Mouse (Mus musculus) stomach, embryonic 14.5 days (tissue): ENCODE measurements around the gene Grik4. TPM values are rescaled to one million over a fixed set of nuclear protein-coding genes. Genes with fewer than 3 reads are reported as not detected.

Experiments used
- ATAC-seq: fragments of 200-750 bp; cut with Nextera tagmentation; 2 replicates; pipeline ENCODE4 v1.8.0; 2017; ENCODE audit warnings: low read depth, moderate TSS enrichment; ENCODE audit not compliant: insufficient number of reproducible peaks, insufficient read depth, low FRiP score
- H3K27ac ChIP-seq: fragments of 300-500 bp; sonication (generic); 2 replicates; pipeline ENCODE4 v1.5.1; 2014; ENCODE audit warnings: mild to moderate bottlenecking, low read length, moderate library complexity, mixed read lengths
- H3K27me3 ChIP-seq: fragments of 300-500 bp; sonication (generic); 2 replicates; pipeline ENCODE4 v1.6.1; 2014; ENCODE audit warnings: low read length, control low read depth, mixed read lengths; ENCODE audit not compliant: control insufficient read depth, insufficient read depth
- H3K36me3 ChIP-seq: fragments of 300-500 bp; sonication (generic); 2 replicates; pipeline ENCODE4 v1.6.1; 2014; ENCODE audit warnings: mild to moderate bottlenecking, control low read depth, low read length, moderate library complexity, mixed read lengths; ENCODE audit not compliant: control insufficient read depth, insufficient read depth
- H3K4me1 ChIP-seq: fragments of 300-500 bp; sonication (generic); 2 replicates; pipeline ENCODE4 v1.6.1; 2014; ENCODE audit warnings: low read length, control low read depth, mixed read lengths; ENCODE audit not compliant: control insufficient read depth, insufficient read depth
- H3K4me2 ChIP-seq: fragments of 300-500 bp; sonication (generic); replicated peaks from 2 replicates; pipeline ENCODE4 v1.6.1; 2014; ENCODE audit warnings: low read depth, low read length, control low read depth
- H3K4me3 ChIP-seq: fragments of 300-500 bp; sonication (generic); 2 replicates; pipeline ENCODE4 v1.5.1; 2014; ENCODE audit warnings: low read depth, low read length, control low read depth
- H3K9ac ChIP-seq: fragments of 300-500 bp; sonication (generic); replicated peaks from 2 replicates; pipeline ENCODE4 v1.6.1; 2014; ENCODE audit warnings: low read depth, mild to moderate bottlenecking, control low read depth, low read length, moderate library complexity, mixed read lengths
- H3K9me3 ChIP-seq: fragments of 300-500 bp; sonication (generic); 2 replicates; pipeline ENCODE4 v1.6.1; 2016; ENCODE audit warnings: low read depth, low read length, control low read depth; ENCODE audit not compliant: control insufficient read depth
- WGBS: fragments of 180-500 bp; shearing (Covaris S2); extraction: QIAGEN DNeasy Blood & Tissue Kit; methylation state at CpG from one replicate; pipeline ENCODE4 v1.1.7; 2014; 5-methylcytosine and 5-hydroxymethylcytosine counted together
- polyA plus RNA-seq: library from polyadenylated mRNA; unstranded; fragments of >200 nt; fragmentation: Nextera tagmentation; extraction: Ambion mirVana; gene quantifications from 2 replicates; pipeline ENCODE4 v1.2.1, GENCODE M21; 2014

Grik4 gene
- polyA plus RNA-seq, 1 experiment from 2014 or later, result 1.4 TPM

DNA sequence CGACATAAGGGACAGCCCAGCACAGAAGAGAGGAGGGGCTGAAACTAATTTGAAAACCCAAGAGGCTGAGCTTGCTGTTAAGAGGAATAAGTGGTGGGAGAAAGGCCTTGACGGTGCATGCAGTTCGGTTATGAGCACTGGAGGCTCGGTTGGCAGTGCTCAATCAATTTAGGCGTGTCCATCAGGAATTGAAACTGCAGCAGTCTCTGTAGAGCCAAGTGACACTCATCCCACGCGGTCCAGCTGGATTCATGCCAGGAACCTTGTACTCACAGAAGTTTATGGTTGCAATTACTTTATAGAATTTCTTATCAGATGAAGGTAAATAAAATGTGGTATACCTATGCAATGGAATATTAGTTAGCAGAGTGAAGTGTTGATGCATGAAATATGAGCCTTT lies 14.1 kb upstream of the Grik4 start:
- Histone ChIP-seq H3K9ac (no peak overlapping the region), H3K4me2 (no peak overlapping the region), H3K4me1 (no peaks in the 10 kb centered on the region), H3K36me3 (no peaks in the 10 kb centered on the region), H3K4me3 (no peak overlapping the region), H3K27me3 (no peaks in the 10 kb centered on the region), H3K9me3 (peaks cover 3% of the 10 kb centered on the region; the same call in 1 of the 2 replicates), H3K27ac (no peak overlapping the region)
- WGBS, result 71% methylated on average over 7 of the region's 7 CpGs
- no peak for ATAC-seq

DNA sequence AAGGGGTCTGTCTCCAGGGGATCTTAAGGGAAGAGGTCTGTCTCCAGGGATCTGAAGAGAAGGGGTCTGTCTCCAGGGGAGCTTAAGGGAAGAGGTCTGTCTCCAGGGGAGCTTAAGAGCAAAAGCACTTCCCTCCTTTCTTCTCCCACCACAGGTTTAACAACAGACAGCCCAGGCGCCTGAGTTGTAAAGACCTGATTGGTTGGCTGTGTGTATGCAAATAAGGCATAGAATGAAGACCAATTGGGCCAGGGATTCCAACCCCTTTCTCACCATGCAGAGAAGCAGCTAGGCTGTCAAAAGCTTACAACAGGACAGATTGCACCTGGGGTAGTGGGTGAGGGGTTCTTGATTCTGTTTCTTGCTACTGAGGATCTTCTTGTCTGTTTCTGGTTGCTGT lies 4.1 kb upstream of the Grik4 start:
- no peak overlapping the region for H3K4me2 ChIP-seq
- 67% methylated on average over 1 of the region's 1 CpGs for WGBS
- no peaks in the 10 kb centered on the region for H3K27me3 ChIP-seq
- H3K36me3 ChIP-seq, result no peaks in the 10 kb centered on the region
- H3K9ac ChIP-seq, result no peak overlapping the region
- ATAC-seq, result no peak
- H3K27ac ChIP-seq, result no peak overlapping the region
- H3K4me1 ChIP-seq, result peaks cover 5% of the 10 kb centered on the region
- no peaks in the 10 kb centered on the region for H3K9me3 ChIP-seq
- no peak overlapping the region for H3K4me3 ChIP-seq

DNA sequence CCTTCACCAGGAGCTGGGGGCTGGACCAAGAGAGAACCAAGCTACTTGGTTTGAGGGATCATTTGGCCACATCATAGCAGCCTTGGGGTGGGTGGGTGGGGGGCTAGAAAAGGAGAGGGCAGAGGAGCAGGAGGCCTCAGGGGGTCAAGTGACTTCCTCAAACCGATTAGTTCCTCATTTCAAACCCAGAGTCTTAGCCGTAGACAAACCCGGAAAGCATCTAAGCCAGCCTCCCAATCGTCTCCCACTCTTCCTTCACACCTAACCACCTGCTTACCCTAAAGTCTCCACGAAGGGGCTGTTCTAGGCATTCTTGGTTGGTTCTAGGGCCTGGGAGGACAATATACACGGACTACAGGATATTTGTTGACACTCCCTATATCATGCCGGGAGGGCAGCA lies 881 bp upstream of the Grik4 start:
- no peak overlapping the region for H3K4me3 ChIP-seq
- no peaks in the 10 kb centered on the region for H3K36me3 ChIP-seq
- H3K27ac ChIP-seq, result no peak overlapping the region
- peaks cover 20% of the 10 kb centered on the region for H3K4me1 ChIP-seq
- H3K4me2 ChIP-seq, result no peak overlapping the region
- ATAC-seq, result no peak
- 73% methylated on average over 7 of the region's 7 CpGs for WGBS
- H3K27me3 ChIP-seq, result no peaks in the 10 kb centered on the region
- H3K9me3 ChIP-seq, result no peaks in the 10 kb centered on the region
- no peak overlapping the region for H3K9ac ChIP-seq

DNA sequence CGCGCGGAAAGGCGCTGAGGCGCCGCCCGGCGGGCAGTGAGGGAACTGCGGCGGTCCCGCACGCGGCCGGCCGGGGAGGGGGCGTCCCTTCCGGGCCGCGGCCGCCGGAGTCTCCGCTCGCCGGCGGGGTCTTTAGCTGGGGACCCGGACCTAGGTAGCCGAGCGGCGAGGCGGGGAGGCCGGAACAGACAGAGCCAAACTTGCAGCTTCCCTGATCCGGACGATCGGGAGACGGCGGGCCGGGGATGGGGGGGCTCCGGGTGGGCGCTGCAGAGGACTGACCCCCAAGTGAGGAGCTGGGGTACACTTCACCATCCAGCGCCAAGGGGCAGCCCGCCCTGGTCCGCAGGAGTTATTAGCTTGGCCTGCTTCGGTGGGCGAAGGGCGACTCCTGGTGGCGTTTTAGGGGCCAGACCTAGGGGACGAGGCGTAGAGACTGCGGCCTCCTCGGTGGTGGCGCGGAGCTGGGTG lies 278 bp upstream of the Grik4 start:
- WGBS, result under 1% methylated on average over 52 of the region's 52 CpGs
- no peak overlapping the region for H3K27ac ChIP-seq

DNA sequence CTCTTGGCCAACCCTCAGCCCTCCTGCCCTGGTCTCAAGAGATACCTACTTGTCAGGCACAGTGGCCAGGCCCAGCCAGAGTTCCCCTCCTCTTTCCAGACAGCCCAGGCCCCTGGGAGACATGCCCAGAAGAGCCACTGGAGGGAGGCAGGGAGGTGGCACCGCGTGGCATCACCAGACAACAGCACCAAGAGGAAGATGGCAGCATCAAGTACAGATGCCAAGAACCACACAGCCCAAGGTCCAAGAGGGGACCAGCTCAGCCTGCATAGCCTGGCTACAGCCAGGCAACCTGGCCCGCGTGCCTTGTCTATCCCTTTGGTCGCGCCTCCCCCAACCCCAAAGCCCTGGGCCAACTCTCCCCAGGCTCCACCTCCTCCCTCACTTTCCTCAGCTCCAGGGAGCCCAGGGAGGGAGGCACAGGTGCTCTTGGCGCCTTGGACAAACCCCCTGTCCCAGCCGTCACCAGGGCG lies 1.2 kb downstream of the Grik4 start:
- Histone ChIP-seq H3K36me3 (no peaks in the 10 kb centered on the region), H3K27me3 (no peaks in the 10 kb centered on the region), H3K27ac (no peak overlapping the region), H3K4me1 (peaks cover 20% of the 10 kb centered on the region), H3K9me3 (no peaks in the 10 kb centered on the region), H3K9ac (0 out of 2 replicates have a peak overlapping the region, but pooled peaks have one; percentile 48), H3K4me2 (peak overlapping the region; percentile 98), H3K4me3 (peak overlapping the region; percentile 72)
- 10% methylated on average over 9 of the region's 9 CpGs for WGBS
- no peak for ATAC-seq

More for the DNA sequence above, 278 bp upstream of the Grik4 start:
- Histone ChIP-seq H3K4me3 (peak overlapping the region; percentile 72), H3K9ac (peak overlapping the region; percentile 48; the same call in 1 of the 2 replicates), H3K4me1 (peaks cover 20% of the 10 kb centered on the region), H3K4me2 (peak overlapping the region; percentile 98), H3K9me3 (no peaks in the 10 kb centered on the region), H3K36me3 (no peaks in the 10 kb centered on the region), H3K27me3 (no peaks in the 10 kb centered on the region)
- ATAC-seq, result peak; percentile 87

DNA sequence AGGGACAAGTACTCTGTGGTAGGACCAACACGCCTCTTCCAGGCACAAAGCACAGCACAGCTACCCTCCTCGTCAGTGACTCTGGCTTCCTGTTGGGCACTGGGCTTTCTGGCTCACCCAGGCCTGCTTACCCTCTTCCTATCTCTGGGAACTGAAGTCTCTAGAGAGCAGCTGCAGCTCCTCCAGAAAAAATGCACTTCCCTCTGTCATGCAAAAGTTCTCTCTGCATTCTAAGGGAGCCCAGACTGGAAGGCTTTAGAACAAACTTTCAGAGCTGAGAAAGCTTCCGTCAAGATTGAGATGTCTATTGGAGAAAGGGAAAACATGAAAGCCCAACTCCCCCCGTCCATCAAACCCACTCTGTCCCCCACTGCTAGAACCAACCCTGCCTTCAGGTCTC lies 2.1 kb downstream of the Grik4 start:
- Histone ChIP-seq H3K4me1 (peaks cover 20% of the 10 kb centered on the region), H3K4me2 (no peak overlapping the region), H3K9ac (no peak overlapping the region), H3K27me3 (no peaks in the 10 kb centered on the region), H3K36me3 (no peaks in the 10 kb centered on the region), H3K4me3 (no peak overlapping the region), H3K9me3 (no peaks in the 10 kb centered on the region), H3K27ac (peak overlapping the region; percentile 48)
- WGBS, result 60% methylated on average over 4 of the region's 4 CpGs
- ATAC-seq, result no peak

DNA sequence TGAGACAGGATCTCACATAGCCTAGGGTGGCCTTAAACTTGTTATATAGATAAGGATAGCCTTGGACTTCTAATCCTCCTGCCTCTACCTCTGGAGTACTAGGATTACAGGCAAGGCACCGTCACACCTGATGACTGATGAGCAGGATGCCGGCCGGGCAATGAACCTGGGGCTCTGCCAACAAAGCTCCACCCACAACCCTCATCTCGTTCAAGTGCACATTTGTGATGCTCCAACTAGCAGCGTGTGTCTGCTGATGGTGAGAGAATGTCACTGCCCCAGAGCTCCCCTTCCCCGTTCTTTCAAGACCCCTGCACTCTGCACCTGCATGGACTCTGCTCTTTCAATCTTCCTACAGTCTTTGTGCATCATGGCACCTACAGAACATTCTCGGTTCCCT lies 12.1 kb downstream of the Grik4 start:
- H3K36me3 ChIP-seq, result no peaks in the 10 kb centered on the region

DNA sequence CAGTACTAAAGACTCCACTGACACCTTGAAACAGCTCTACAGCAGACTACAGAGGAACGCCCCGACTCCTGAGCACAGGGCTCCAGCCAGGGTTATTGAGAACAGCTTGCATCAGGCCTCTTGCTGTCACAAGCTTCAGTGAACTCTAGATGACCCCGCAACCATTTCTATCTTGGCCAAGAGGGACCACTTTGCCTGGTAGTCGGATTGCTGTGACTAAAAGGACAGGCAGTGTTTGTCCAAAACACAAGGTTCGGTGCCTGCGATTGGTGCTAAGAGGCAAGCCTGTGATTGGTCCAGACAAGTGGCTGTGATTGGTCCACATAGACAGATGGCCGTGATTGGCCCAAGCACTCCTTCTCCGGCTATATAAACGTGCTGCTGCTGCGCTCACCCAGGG lies 16.8 kb downstream of the Grik4 start:
- Histone ChIP-seq H3K9ac (no peak overlapping the region), H3K4me1 (peaks cover 9% of the 10 kb centered on the region), H3K27me3 (no peaks in the 10 kb centered on the region), H3K36me3 (no peaks in the 10 kb centered on the region), H3K27ac (no peak overlapping the region), H3K4me2 (no peak overlapping the region), H3K4me3 (no peak overlapping the region), H3K9me3 (no peaks in the 10 kb centered on the region)
- ATAC-seq, result no peak; the same call in 1 of the 2 replicates
- WGBS, result 52% methylated on average over 10 of the region's 10 CpGs

More for the DNA sequence above, 12.1 kb downstream of the Grik4 start:
- H3K27me3 ChIP-seq, result no peaks in the 10 kb centered on the region
- H3K4me2 ChIP-seq, result no peak overlapping the region
- no peak overlapping the region for H3K4me3 ChIP-seq
- H3K9me3 ChIP-seq, result no peaks in the 10 kb centered on the region
- H3K9ac ChIP-seq, result no peak overlapping the region
- WGBS, result 26% methylated on average over 7 of the region's 7 CpGs
- peaks cover 6% of the 10 kb centered on the region for H3K4me1 ChIP-seq
- H3K27ac ChIP-seq, result no peak overlapping the region
- no peak for ATAC-seq

DNA sequence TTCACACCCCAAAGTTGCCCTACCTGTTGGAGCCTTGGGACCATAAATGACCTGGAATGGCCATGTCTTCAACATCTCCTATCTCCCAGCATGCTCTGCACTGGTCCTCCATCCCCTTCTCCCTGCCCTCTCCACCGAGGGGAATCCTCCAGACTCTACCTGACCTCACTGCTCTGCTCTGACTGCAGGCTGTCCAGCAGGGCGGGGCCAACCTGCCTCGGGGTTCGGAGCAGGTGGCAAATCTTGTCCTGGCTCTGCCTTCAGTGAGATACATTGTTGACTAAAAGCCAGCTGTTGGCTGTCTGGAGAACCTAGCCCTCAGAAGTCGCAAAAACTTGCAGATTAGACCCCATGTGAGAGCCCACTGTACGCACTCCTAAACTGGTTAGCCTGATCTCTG lies 17.7 kb downstream of the Grik4 start:
- ATAC-seq, result no peak
- no peaks in the 10 kb centered on the region for H3K9me3 ChIP-seq
- no peak overlapping the region for H3K9ac ChIP-seq
- H3K36me3 ChIP-seq, result no peaks in the 10 kb centered on the region
- no peak overlapping the region for H3K4me2 ChIP-seq
- H3K4me3 ChIP-seq, result no peak overlapping the region
- no peak overlapping the region for H3K27ac ChIP-seq
- 55% methylated on average over 6 of the region's 6 CpGs for WGBS
- peaks cover 9% of the 10 kb centered on the region for H3K4me1 ChIP-seq
- no peaks in the 10 kb centered on the region for H3K27me3 ChIP-seq
